Mouse (Mus musculus) G1E (cell line): ENCODE results near the gene Naa80. TPM values are rescaled to one million over a fixed set of nuclear protein-coding genes. Genes with fewer than 3 reads are reported as not detected.
A peak's percentile ranks its signal among the peaks of the same experiment; 100 is the strongest.

Experiments
- ATAC-seq: 2 replicates; pipeline ENCODE4 v1.8.0; 2016; ENCODE audit warnings: mild to moderate bottlenecking; ENCODE audit not compliant: insufficient number of reproducible peaks, poor library complexity, low FRiP score, severe bottlenecking; ENCODE audit errors: extremely low read depth
- DNase-seq: peaks from one replicate; pipeline ENCODE4 v3.0.0; 2012; ENCODE audit warnings: low spot score
- H3K27me3 ChIP-seq: 2 replicates; pipeline ENCODE4 v1.6.1; 2012; ENCODE audit warnings: mild to moderate bottlenecking, low read length, inconsistent platforms; ENCODE audit not compliant: insufficient read depth
- H3K36me3 ChIP-seq: replicated peaks from 2 replicates; pipeline ENCODE3; 2012; ENCODE audit warnings: mild to moderate bottlenecking, inconsistent platforms
- H3K4me1 ChIP-seq: 2 replicates; pipeline ENCODE4 v1.6.1; 2012; ENCODE audit warnings: low read depth, low read length, inconsistent platforms, mixed read lengths; ENCODE audit not compliant: insufficient read depth
- H3K4me3 ChIP-seq: 2 replicates; pipeline ENCODE4 v1.5.1; 2012; ENCODE audit warnings: low read depth, mild to moderate bottlenecking, inconsistent platforms, low read length, moderate library complexity, mixed read lengths
- H3K9me3 ChIP-seq: replicated peaks from 2 replicates; pipeline ENCODE4 v1.6.1; 2012; ENCODE audit warnings: inconsistent platforms
- CTCF ChIP-seq: IDR thresholded peaks from 2 replicates; pipeline ENCODE4 v1.5.1; 2012; ENCODE audit warnings: low read depth, low read length, inconsistent platforms, mixed read lengths
- GATA1 ChIP-seq: IDR thresholded peaks from 2 replicates; pipeline ENCODE4 v1.6.1; 2012; ENCODE audit warnings: borderline replicate concordance, low read length, inconsistent platforms, mixed read lengths
- GATA2 ChIP-seq: IDR thresholded peaks from 2 replicates; pipeline ENCODE4 v1.6.1; 2012; ENCODE audit warnings: low read depth, low read length, inconsistent platforms, borderline replicate concordance
- POLR2AphosphoS5 ChIP-seq: IDR thresholded peaks from 2 replicates; pipeline ENCODE4 v1.6.1; 2012; ENCODE audit warnings: low read depth, low read length, inconsistent platforms; ENCODE audit not compliant: insufficient replicate concordance
- TAL1 ChIP-seq: conservative IDR thresholded peaks from 2 replicates; pipeline ENCODE4 v1.6.1; 2012; ENCODE audit warnings: low read depth, low read length, inconsistent platforms, mixed read lengths
- polyA plus RNA-seq: library from polyadenylated mRNA; stranded (reverse); fragments of >175 nt; gene quantifications from 2 replicates; pipeline ENCODE4 v1.2.3, GENCODE M21; 2012
- total RNA-seq, 2 experiments: library from RNA; stranded (forward) in 1 of 2; stranded (reverse) in 1 of 2; fragments of 200-1000 nt in 1 of 2; fragments of >200 nt in 1 of 2; fragmentation: Nextera tagmentation in 1 of 2; gene quantifications; 2 replicates each; pipeline ENCODE4 v1.2.3; 2014 to 2017

Gene Naa80
- total and polyA plus RNA-seq, 3 experiments: 14.6 to 53.8 (median 17.4) TPM

- H3K27me3 ChIP-seq: no peaks in the 10 kb centered on the region
- H3K36me3 ChIP-seq: peaks cover 91% of the 10 kb centered on the region
- no peak overlapping the region for H3K4me3 ChIP-seq
- peaks cover 26% of the 10 kb centered on the region for H3K4me1 ChIP-seq
- TF ChIP-seq TAL1 (no peak), GATA1 (no peak), CTCF (no peak), GATA2 (no peak), POLR2AphosphoS5 (no peak)
- no peaks in the 10 kb centered on the region for H3K9me3 ChIP-seq
- DNase-seq: no peak
- no peak for ATAC-seq
Observed at GRCm38 (mm10) chr9:107619546-107619879, 40.8 kb downstream of the Naa80 start.

GRCm38 (mm10) chr9:107620954-107621353 lies 42.3 kb downstream of the Naa80 start:
- Histone ChIP-seq H3K36me3 (peaks cover 91% of the 10 kb centered on the region), H3K4me1 (peaks cover 40% of the 10 kb centered on the region), H3K4me3 (no peak overlapping the region), H3K9me3 (no peaks in the 10 kb centered on the region), H3K27me3 (no peaks in the 10 kb centered on the region)
- ATAC-seq (no peak), DNase-seq (no peak)
- TF ChIP-seq GATA1 (no peak), CTCF (no peak), GATA2 (no peak), POLR2AphosphoS5 (no peak), TAL1 (no peak)

GRCm38 (mm10) chr9:107624539-107624938 lies 45.9 kb downstream of the Naa80 start:
- peaks cover 94% of the 10 kb centered on the region for H3K36me3 ChIP-seq
- peak; percentile 67 for ATAC-seq
- peak overlapping the region; percentile 55; the same call in 1 of the 2 replicates for H3K4me3 ChIP-seq
- H3K9me3 ChIP-seq: no peaks in the 10 kb centered on the region
- peak; percentile 54 for DNase-seq
- peaks cover 67% of the 10 kb centered on the region for H3K4me1 ChIP-seq
- TF ChIP-seq GATA1 (no peak), POLR2AphosphoS5 (no peak)
- H3K27me3 ChIP-seq: no peaks in the 10 kb centered on the region

GRCm38 (mm10) chr9:107624951-107625350 lies 46.3 kb downstream of the Naa80 start:
- TF ChIP-seq CTCF: no peak
- no peak for TF ChIP-seq POLR2AphosphoS5
- TF ChIP-seq TAL1: no peak
- no peak for TF ChIP-seq GATA2
- TF ChIP-seq GATA1: no peak
- H3K4me3 ChIP-seq: peak overlapping the region; percentile 55; the same call in 1 of the 2 replicates
- peaks cover 94% of the 10 kb centered on the region for H3K36me3 ChIP-seq
- no peaks in the 10 kb centered on the region for H3K27me3 ChIP-seq
- no peak for DNase-seq
- peaks cover 67% of the 10 kb centered on the region for H3K4me1 ChIP-seq
- ATAC-seq: no peak
- no peaks in the 10 kb centered on the region for H3K9me3 ChIP-seq

- peaks cover 72% of the 10 kb centered on the region for H3K4me1 ChIP-seq
- no peak for ATAC-seq
- H3K27me3 ChIP-seq: no peaks in the 10 kb centered on the region
- TF ChIP-seq GATA2 (no peak), CTCF (no peak), TAL1 (no peak), POLR2AphosphoS5 (no peak), GATA1 (no peak)
- peaks cover 94% of the 10 kb centered on the region for H3K36me3 ChIP-seq
- no peak for DNase-seq
- no peaks in the 10 kb centered on the region for H3K9me3 ChIP-seq
- peak overlapping the region; percentile 55; the same call in 1 of the 2 replicates for H3K4me3 ChIP-seq
Observed at GRCm38 (mm10) chr9:107625351-107626128, 46.9 kb downstream of the Naa80 start.

GRCm38 (mm10) chr9:107626158-107626843 lies 47.6 kb downstream of the Naa80 start:
- Histone ChIP-seq H3K9me3 (no peaks in the 10 kb centered on the region), H3K4me1 (peaks cover 80% of the 10 kb centered on the region), H3K4me3 (peak overlapping the region; percentile 13; the same call in 1 of the 2 replicates), H3K36me3 (peaks cover 96% of the 10 kb centered on the region), H3K27me3 (no peaks in the 10 kb centered on the region)
- no peak for ATAC-seq
- DNase-seq: no peak
- TF ChIP-seq GATA2 (no peak), TAL1 (no peak), GATA1 (no peak), POLR2AphosphoS5 (no peak), CTCF (no peak)
